Mouse (Mus musculus) ES-E14 (cell line): ENCODE measurements around the gene Flna. TPM values are rescaled to one million over a fixed set of nuclear protein-coding genes. Genes with fewer than 3 reads are reported as not detected.
A peak's percentile ranks its signal among the peaks of the same experiment; 100 is the strongest.

Experiments used
- DNase-seq: peaks from one replicate; pipeline ENCODE4 v3.0.0-alpha.2; 2013; ENCODE audit warnings: low read depth, low spot score
- H3K27ac ChIP-seq: 2 replicates; pipeline ENCODE4 v1.5.1; 2012; ENCODE audit warnings: low read depth, mild to moderate bottlenecking, low read length, moderate library complexity, mixed read lengths; ENCODE audit not compliant: poor library complexity, insufficient read depth, severe bottlenecking
- H3K36me3 ChIP-seq: 2 replicates; pipeline ENCODE4 v1.6.1; 2012; ENCODE audit warnings: mild to moderate bottlenecking, low read length, moderate library complexity, mixed read lengths; ENCODE audit not compliant: control insufficient read depth, poor library complexity, insufficient read depth, severe bottlenecking
- H3K4me1 ChIP-seq, 2 experiments: fragments of 150-350 bp in 1 of 2; sonication (generic) in 1 of 2; 2 replicates each; pipeline ENCODE4 v1.6.1; 2012; ENCODE audit warnings: low read length in 2 of 2, mild to moderate bottlenecking in 1 of 2, mixed read lengths in 1 of 2; ENCODE audit not compliant: control insufficient read depth in 2 of 2, insufficient read depth in 2 of 2, poor library complexity in 1 of 2
- H3K4me3 ChIP-seq, 2 experiments: fragments of 150-350 bp in 1 of 2; sonication (generic) in 1 of 2; 2 replicates each; pipeline ENCODE4 v1.5.1; 2012; ENCODE audit warnings: low read length in 2 of 2, low read depth in 1 of 2, mild to moderate bottlenecking in 1 of 2, mixed read lengths in 1 of 2; ENCODE audit not compliant: insufficient read depth in 1 of 2, poor library complexity in 1 of 2, severe bottlenecking in 1 of 2
- H3K9ac ChIP-seq: 2 replicates; pipeline ENCODE4 v1.6.1; 2012; ENCODE audit warnings: low read depth, mild to moderate bottlenecking, low read length, mixed read lengths; ENCODE audit not compliant: poor library complexity, insufficient read depth, severe bottlenecking
- H3K9me3 ChIP-seq: fragments of 150-350 bp; sonication (generic); 2 replicates; pipeline ENCODE4 v1.6.1; 2012; ENCODE audit warnings: low read depth, mild to moderate bottlenecking, low read length; ENCODE audit not compliant: control insufficient read depth, insufficient read depth
- CHD2 ChIP-seq: IDR thresholded peaks from 2 replicates; pipeline ENCODE4 v1.6.1; 2014; ENCODE audit warnings: mild to moderate bottlenecking, low read depth, low read length, inconsistent platforms
- HCFC1 ChIP-seq: IDR thresholded peaks from 2 replicates; pipeline ENCODE4 v1.6.1; 2012; ENCODE audit warnings: low read length, inconsistent platforms, borderline replicate concordance; ENCODE audit not compliant: insufficient read depth
- MAFK ChIP-seq: IDR thresholded peaks from 2 replicates; pipeline ENCODE4 v1.6.1; 2014; ENCODE audit warnings: mild to moderate bottlenecking, low read depth, low read length, inconsistent platforms; ENCODE audit not compliant: insufficient read depth
- ZC3H11A ChIP-seq: IDR thresholded peaks from 2 replicates; pipeline ENCODE4 v1.6.1; 2012; ENCODE audit warnings: low read depth, mild to moderate bottlenecking, inconsistent platforms, low read length, borderline replicate concordance
- ZNF384 ChIP-seq: IDR thresholded peaks from 2 replicates; pipeline ENCODE4 v1.6.1; 2012; ENCODE audit warnings: low read depth, low read length, inconsistent platforms
- in situ Hi-C, 2 experiments: fragments of 600-800 bp; cut with MboI; formaldehyde crosslinking; loops; one replicate each; pipeline ENCODE4 v1.15.1; 2025; ENCODE audit warnings: low sequenced_read_pairs in 2 of 2, inconsistent platforms in 1 of 2; ENCODE audit not compliant: unreplicated experiment in 2 of 2
- total RNA-seq: library from RNA; depleted of rRNA; stranded (reverse); fragments of 300-350 nt; gene quantifications from 2 replicates; pipeline ENCODE4 v1.2.3, GENCODE M21; 2012; rRNA removed

Flna gene
- 687 and 844 TPM in 2 replicates for total RNA-seq

- TF ChIP-seq MAFK (no peak), HCFC1 (no peak), ZC3H11A (no peak), CHD2 (no peak), ZNF384 (no peak)
- 0 out of 4 replicates have a peak, but pooled peaks cover 0 to 3% of the 10 kb centered on the region in 2 experiments for H3K4me1 ChIP-seq
- H3K4me3 ChIP-seq = peak within 1 kb of the TSS; percentile 67 to 70
- no peak within 1 kb of the TSS for H3K27ac ChIP-seq
- no peaks in the 10 kb centered on the region for H3K9me3 ChIP-seq
- no peaks in the 10 kb centered on the region for H3K36me3 ChIP-seq
- DNase-seq = no peak
- H3K9ac ChIP-seq = peak within 1 kb of the TSS; percentile 61
- in situ Hi-C loops = loop anchor here (10.0 to 25.0 kb wide), 2 partner anchors 165 to 287 kb away; partner anchors contain the start of gene Hcfc1 (in 1 of the 2)
Observed at GRCm38 (mm10) chrX:74249615-74250014, at the start of gene Flna. TSS of gene Flna (minus strand) at chrX:74249820.

GRCm38 (mm10) chrX:74298348-74298747 lies 48.7 kb upstream of the Flna start:
- in situ Hi-C loops = no loop called here
- no peak for DNase-seq
- TF ChIP-seq MAFK (peak; percentile 76), ZC3H11A (no peak), CHD2 (no peak), ZNF384 (peak; percentile 27; the same call in 1 of the 2 replicates)
- Histone ChIP-seq H3K27ac (no peak overlapping the region), H3K9ac (no peak overlapping the region), H3K4me1 (peaks cover 0 to 2% of the 10 kb centered on the region in 2 experiments; a peak in 1 of 4 replicates), H3K4me3 (no peak overlapping the region), H3K36me3 (peaks cover 14% of the 10 kb centered on the region), H3K9me3 (no peaks in the 10 kb centered on the region)

GRCm38 (mm10) chrX:74296538-74297448 lies 47.2 kb upstream of the Flna start, which contains the start of gene Atp6ap1:
TSS of gene Atp6ap1 (plus strand) at chrX:74297097.
- peak within 1 kb of the TSS; percentile 36 for H3K27ac ChIP-seq
- DNase-seq = peak; percentile 78
- in situ Hi-C loops = no loop called here

GRCm38 (mm10) chrX:74293431-74293830 lies 43.8 kb upstream of the Flna start:
- DNase-seq = no peak
- H3K9me3 ChIP-seq = no peaks in the 10 kb centered on the region
- TF ChIP-seq ZNF384 = no peak
- no peak for TF ChIP-seq HCFC1
- TF ChIP-seq MAFK = no peak
- no peak for TF ChIP-seq ZC3H11A
- no peaks in the 10 kb centered on the region for H3K36me3 ChIP-seq
- in situ Hi-C loops = no loop called here
- no peak overlapping the region for H3K4me3 ChIP-seq
- no peak overlapping the region for H3K9ac ChIP-seq
- no peak overlapping the region for H3K27ac ChIP-seq
- H3K4me1 ChIP-seq = no peaks in the 10 kb centered on the region

More at GRCm38 (mm10) chrX:74296538-74297448, 47.2 kb upstream of the Flna start, which contains the start of gene Atp6ap1:
- Histone ChIP-seq H3K4me1 (peaks cover 0 to 2% of the 10 kb centered on the region in 2 experiments; a peak in 1 of 4 replicates), H3K9ac (peak within 1 kb of the TSS; percentile 92), H3K9me3 (no peaks in the 10 kb centered on the region), H3K36me3 (peaks cover 10% of the 10 kb centered on the region), H3K4me3 (peak within 1 kb of the TSS; percentile 90 to 96)
- TF ChIP-seq HCFC1 = no peak
- TF ChIP-seq ZC3H11A = no peak
- peak; percentile 80; the same call in 1 of the 2 replicates for TF ChIP-seq CHD2
